Mouse (Mus musculus): ENCODE measurements at regions not wholly inside any gene's neighbourhood (a gene's known extent, or its start where the extent isn't known, plus 50 kb on each side); places are given as distances from the start of the nearest gene placed in this dataset.

DNA sequence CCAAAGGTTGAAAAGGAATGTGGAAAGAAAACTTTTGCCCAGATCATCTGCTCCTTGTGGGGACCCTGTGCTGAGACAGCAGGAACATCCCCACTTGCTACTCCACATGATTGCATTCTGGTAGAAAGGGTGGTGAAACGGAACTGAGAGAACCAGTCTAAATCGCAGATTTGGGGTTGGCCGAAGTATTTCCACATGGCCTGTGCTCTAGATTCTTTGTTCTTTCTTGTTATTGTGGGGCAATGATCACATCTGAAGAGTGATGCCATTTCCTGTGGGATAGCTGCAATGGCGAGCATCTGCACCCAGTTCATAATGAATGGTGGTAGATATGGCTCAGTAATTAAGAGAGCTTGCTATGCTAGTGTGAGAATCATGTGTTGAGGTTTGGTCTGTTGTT lies 273.6 kb upstream of the Rnaseh2b start:
- DNase-seq (ENCODE audit: low spot score): no peak
- Histone ChIP-seq H3K4me3 (ENCODE audit: low read depth, low read length) (no peak overlapping the region), H3K4me1 (ENCODE audit: insufficient read depth, low read length) (no peaks in the 10 kb centered on the region), H3K27ac (ENCODE audit: low read depth, low read length) (no peak overlapping the region), H3K9me3 (ENCODE audit: low read length) (no peaks in the 10 kb centered on the region), H3K27me3 (ENCODE audit: insufficient read depth, low read length) (no peaks in the 10 kb centered on the region), H3K9ac (replicated peaks; ENCODE audit: low read length, poor library complexity, severe bottlenecking) (no peak overlapping the region), H3K4me2 (ENCODE audit: low read depth, low read length, poor library complexity, severe bottlenecking) (no peak overlapping the region), H3K36me3 (ENCODE audit: insufficient read depth, low read length) (no peaks in the 10 kb centered on the region)
- no peak for ATAC-seq (ENCODE audit: low FRiP score)
- 94% methylated on average over 4 of the region's 4 CpGs for WGBS
- no peak for TF ChIP-seq CTCF (IDR thresholded peaks at IDR 0.05)

DNA sequence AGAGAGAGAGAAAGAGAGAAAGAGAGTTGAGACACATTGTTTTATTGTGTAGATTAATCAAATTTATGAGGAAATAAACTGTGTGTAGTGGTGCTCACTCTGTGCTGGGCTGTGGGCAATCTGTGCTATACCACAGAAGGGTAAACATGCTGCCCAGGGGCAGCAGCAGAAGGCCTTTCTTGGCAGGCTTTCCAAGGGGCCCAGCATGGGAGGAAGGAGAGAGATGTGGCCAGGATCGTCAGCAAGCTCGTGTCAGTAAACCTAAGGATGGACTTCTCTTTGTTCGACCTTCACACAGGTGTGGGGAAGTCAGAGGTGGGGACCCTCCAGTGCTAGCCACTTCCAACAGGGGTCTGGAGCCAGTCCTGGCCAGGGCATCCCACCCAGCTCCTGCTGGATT lies 271.4 kb upstream of the Rnaseh2b start:
- 71% methylated on average over 3 of the region's 3 CpGs for WGBS
- Histone ChIP-seq H3K4me2 (ENCODE audit: low read depth, low read length, poor library complexity, severe bottlenecking) (no peak overlapping the region), H3K4me3 (ENCODE audit: low read depth, low read length) (no peak overlapping the region), H3K36me3 (ENCODE audit: insufficient read depth, low read length) (no peaks in the 10 kb centered on the region), H3K27me3 (ENCODE audit: insufficient read depth, low read length) (no peaks in the 10 kb centered on the region), H3K27ac (ENCODE audit: low read depth, low read length) (no peak overlapping the region), H3K9me3 (ENCODE audit: low read length) (no peaks in the 10 kb centered on the region), H3K4me1 (ENCODE audit: insufficient read depth, low read length) (no peaks in the 10 kb centered on the region), H3K9ac (replicated peaks; ENCODE audit: low read length, poor library complexity, severe bottlenecking) (no peak overlapping the region)
- no peak for TF ChIP-seq CTCF (IDR thresholded peaks at IDR 0.05)
- DNase-seq (ENCODE audit: low spot score): no peak
- no peak for ATAC-seq (ENCODE audit: low FRiP score)

DNA sequence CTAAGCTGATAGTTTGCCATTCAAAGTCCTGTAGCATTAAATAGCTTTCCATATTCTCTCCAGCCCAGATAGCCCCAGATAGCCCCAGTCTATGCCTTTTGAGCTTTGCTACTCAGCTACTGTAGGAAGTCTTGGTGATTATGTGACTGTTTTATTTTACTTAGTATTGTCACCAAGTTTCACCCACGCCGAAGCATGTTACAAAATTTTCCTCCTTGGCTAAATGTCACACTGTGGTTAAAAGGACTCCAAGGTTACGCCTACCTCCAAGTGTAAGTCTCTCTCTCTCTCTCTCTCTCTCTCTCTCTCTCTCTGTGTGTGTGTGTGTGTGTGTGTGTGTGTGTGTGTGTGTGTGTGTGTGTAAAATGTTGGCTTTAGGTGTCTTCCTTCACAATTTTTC lies 270.2 kb upstream of the Rnaseh2b start:
- no peak for DNase-seq (ENCODE audit: low spot score)
- 88% methylated on average over 3 of the region's 3 CpGs for WGBS
- Histone ChIP-seq H3K27me3 (ENCODE audit: insufficient read depth, low read length) (no peaks in the 10 kb centered on the region), H3K9me3 (ENCODE audit: low read length) (no peaks in the 10 kb centered on the region), H3K4me2 (ENCODE audit: low read depth, low read length, poor library complexity, severe bottlenecking) (no peak overlapping the region), H3K36me3 (ENCODE audit: insufficient read depth, low read length) (no peaks in the 10 kb centered on the region), H3K4me3 (ENCODE audit: low read depth, low read length) (no peak overlapping the region), H3K9ac (replicated peaks; ENCODE audit: low read length, poor library complexity, severe bottlenecking) (no peak overlapping the region), H3K27ac (ENCODE audit: low read depth, low read length) (no peak overlapping the region), H3K4me1 (ENCODE audit: insufficient read depth, low read length) (no peaks in the 10 kb centered on the region)
- no peak for TF ChIP-seq CTCF (IDR thresholded peaks at IDR 0.05)
- ATAC-seq (ENCODE audit: low FRiP score): no peak

- DNase-seq (ENCODE audit: low spot score): no peak
- WGBS: 81% methylated on average over 7 of the region's 7 CpGs
- TF ChIP-seq CTCF (IDR thresholded peaks at IDR 0.05): no peak
- no peak overlapping the region for H3K9ac ChIP-seq (replicated peaks; ENCODE audit: low read length, poor library complexity, severe bottlenecking)
- no peak overlapping the region for H3K4me2 ChIP-seq (ENCODE audit: low read depth, low read length, poor library complexity, severe bottlenecking)
- no peaks in the 10 kb centered on the region for H3K36me3 ChIP-seq (ENCODE audit: insufficient read depth, low read length)
- H3K4me3 ChIP-seq (ENCODE audit: low read depth, low read length): no peak overlapping the region
- no peaks in the 10 kb centered on the region for H3K4me1 ChIP-seq (ENCODE audit: insufficient read depth, low read length)
- no peak overlapping the region for H3K27ac ChIP-seq (ENCODE audit: low read depth, low read length)
- H3K27me3 ChIP-seq (ENCODE audit: insufficient read depth, low read length): no peaks in the 10 kb centered on the region
- ATAC-seq (ENCODE audit: low FRiP score): no peak
- H3K9me3 ChIP-seq (ENCODE audit: low read length): no peaks in the 10 kb centered on the region
These were observed 269.4 kb upstream of the Rnaseh2b start for GRCm38 (mm10) chr14:62023022-62023421.

- no peaks in the 10 kb centered on the region for H3K4me1 ChIP-seq (ENCODE audit: insufficient read depth, low read length)
- WGBS: 84% methylated on average over 8 of the region's 8 CpGs
- TF ChIP-seq CTCF (IDR thresholded peaks at IDR 0.05): no peak
- no peak overlapping the region for H3K4me2 ChIP-seq (ENCODE audit: low read depth, low read length, poor library complexity, severe bottlenecking)
- H3K27ac ChIP-seq (ENCODE audit: low read depth, low read length): no peak overlapping the region
- no peaks in the 10 kb centered on the region for H3K36me3 ChIP-seq (ENCODE audit: insufficient read depth, low read length)
- no peaks in the 10 kb centered on the region for H3K27me3 ChIP-seq (ENCODE audit: insufficient read depth, low read length)
- DNase-seq (ENCODE audit: low spot score) (no peak), ATAC-seq (ENCODE audit: low FRiP score) (no peak)
- no peak overlapping the region for H3K9ac ChIP-seq (replicated peaks; ENCODE audit: low read length, poor library complexity, severe bottlenecking)
- H3K9me3 ChIP-seq (ENCODE audit: low read length): no peaks in the 10 kb centered on the region
- no peak overlapping the region for H3K4me3 ChIP-seq (ENCODE audit: low read depth, low read length)
These were observed 264.6 kb upstream of the Rnaseh2b start for GRCm38 (mm10) chr14:62027751-62028279.

DNA sequence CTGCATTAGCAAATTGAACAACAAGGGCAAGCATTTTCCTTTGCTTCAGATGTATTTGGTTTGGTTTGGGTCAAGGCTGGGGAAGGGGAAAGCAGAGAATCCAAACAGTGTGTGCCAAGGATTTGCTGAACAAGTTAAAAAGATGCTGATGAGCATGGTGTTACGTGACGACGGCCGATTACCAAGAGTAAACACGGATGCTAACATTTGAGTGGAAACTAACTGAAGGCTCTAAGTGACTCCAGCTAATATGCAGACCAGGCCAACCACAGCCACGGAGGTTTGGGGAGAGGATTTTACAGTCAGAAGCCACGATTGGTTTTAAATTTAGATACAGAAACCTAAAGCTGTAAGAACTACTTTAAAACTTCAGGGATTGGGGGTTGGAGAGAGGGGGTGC lies 262.3 kb upstream of the Rnaseh2b start:
- DNase-seq (ENCODE audit: low spot score): no peak
- Histone ChIP-seq H3K36me3 (ENCODE audit: insufficient read depth, low read length) (no peaks in the 10 kb centered on the region), H3K4me3 (ENCODE audit: low read depth, low read length) (no peak overlapping the region), H3K27me3 (ENCODE audit: insufficient read depth, low read length) (no peaks in the 10 kb centered on the region), H3K4me1 (ENCODE audit: insufficient read depth, low read length) (no peaks in the 10 kb centered on the region), H3K27ac (ENCODE audit: low read depth, low read length) (no peak overlapping the region), H3K9me3 (ENCODE audit: low read length) (no peaks in the 10 kb centered on the region), H3K4me2 (ENCODE audit: low read depth, low read length, poor library complexity, severe bottlenecking) (no peak overlapping the region), H3K9ac (replicated peaks; ENCODE audit: low read length, poor library complexity, severe bottlenecking) (no peak overlapping the region)
- no peak for ATAC-seq (ENCODE audit: low FRiP score)
- no peak for TF ChIP-seq CTCF (IDR thresholded peaks at IDR 0.05)
- 63% methylated on average over 7 of the region's 7 CpGs for WGBS
